Mouse (Mus musculus): ENCODE data around the gene Wnt16.

DNA sequence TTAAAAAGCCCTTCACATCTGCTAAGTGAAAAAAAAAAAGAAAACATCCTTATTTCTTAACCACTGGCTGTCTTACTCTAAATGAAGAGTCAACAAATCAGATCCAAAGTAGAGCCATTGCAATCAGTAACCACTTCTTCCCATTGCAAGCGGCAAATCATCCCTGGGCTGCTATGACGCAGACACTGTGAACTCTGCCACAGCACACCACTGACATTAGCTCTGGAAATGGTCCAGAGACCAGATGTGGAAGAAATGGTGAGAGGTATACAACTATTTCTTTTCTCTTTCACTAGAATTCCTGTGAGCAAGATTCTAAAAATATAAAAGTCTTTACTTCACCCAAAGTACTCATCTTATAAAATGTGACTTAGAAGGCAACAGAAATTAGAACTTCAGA, 41.3 kb upstream of the Wnt16 start:
- TF ChIP-seq CTCF (IDR thresholded peaks at IDR 0.05; ENCODE audit: control insufficient read depth, insufficient read depth, low read length) (no peak), POLR2A (IDR thresholded peaks at IDR 0.05; ENCODE audit: borderline replicate concordance, control insufficient read depth, low read depth, low read length) (no peak)
